8 mouse cellular contexts compared by ENCODE assay signal in genomic region chr1:171346095-171346450, GRCm38 (mm10). TPM values are rescaled to one million over a fixed set of nuclear protein-coding genes. Genes with fewer than 3 reads are reported as not detected.
DNase-seq lines count a peak whose midpoint lies in the region; ATAC-seq lines count a peak whose summit lies in the region.

No protein-coding gene starts in this region.

- peak overlapping the region; percentile 82 for H3K9ac ChIP-seq in lung, embryonic 16.5 days (ENCODE audit: low read length)
- peak overlapping the region; percentile 87 for H3K9ac ChIP-seq in embryonic facial prominence, embryonic 11.5 days (replicated peaks; ENCODE audit: low read length)
- peak overlapping the region; percentile 79 for H3K9ac ChIP-seq in intestine, embryonic 15.5 days
- H3K9ac ChIP-seq in midbrain, embryonic 15.5 days = peak overlapping the region; percentile 78

- H3K4me3 ChIP-seq in lung, embryonic 16.5 days (ENCODE audit: low read length) = peak overlapping the region; percentile 79
- H3K4me3 ChIP-seq in embryonic facial prominence, embryonic 11.5 days (ENCODE audit: low read depth, low read length) = peak overlapping the region; percentile 91
- peak overlapping the region; percentile 75 for H3K4me3 ChIP-seq in intestine, embryonic 15.5 days (replicated peaks)
- peak overlapping the region; percentile 94 for H3K4me3 ChIP-seq in midbrain, embryonic 15.5 days

- ATAC-seq in lung, embryonic 16.5 days (ENCODE audit: low read depth) = no peak
- no peak for ATAC-seq in embryonic facial prominence, embryonic 11.5 days (replicated peaks; ENCODE audit: insufficient number of reproducible peaks, low FRiP score, low TSS enrichment, low read depth)
- peak; percentile 4; the same call in 1 of the 2 replicates for ATAC-seq in intestine, embryonic 15.5 days
- no peak for ATAC-seq in midbrain, embryonic 15.5 days (replicated peaks)

- no peaks in the 10 kb centered on the region for H3K27me3 ChIP-seq in lung, embryonic 16.5 days (ENCODE audit: control insufficient read depth, insufficient read depth, low read depth, low read length)
- no peaks in the 10 kb centered on the region for H3K27me3 ChIP-seq in embryonic facial prominence, embryonic 11.5 days (ENCODE audit: control insufficient read depth, insufficient read depth, low read length)
- no peaks in the 10 kb centered on the region for H3K27me3 ChIP-seq in intestine, embryonic 15.5 days (replicated peaks)
- H3K27me3 ChIP-seq in midbrain, embryonic 15.5 days (replicated peaks) = no peaks in the 10 kb centered on the region

- under 1% methylated on average over 14 of the region's 14 CpGs for WGBS in lung, embryonic 16.5 days
- WGBS in embryonic facial prominence, embryonic 11.5 days = under 1% methylated on average over 14 of the region's 14 CpGs
- under 1% methylated on average over 14 of the region's 14 CpGs for WGBS in intestine, embryonic 15.5 days
- under 1% methylated on average over 14 of the region's 14 CpGs for WGBS in midbrain, embryonic 15.5 days

- peak overlapping the region; percentile 81 for H3K4me2 ChIP-seq in lung, embryonic 16.5 days (ENCODE audit: low read depth, low read length)
- peak overlapping the region; percentile 52 for H3K4me2 ChIP-seq in embryonic facial prominence, embryonic 11.5 days (ENCODE audit: low read depth, low read length)
- peak overlapping the region; percentile 79 for H3K4me2 ChIP-seq in intestine, embryonic 15.5 days (replicated peaks)
- peak overlapping the region; percentile 81 for H3K4me2 ChIP-seq in midbrain, embryonic 15.5 days

- peaks cover 11% of the 10 kb centered on the region for H3K4me1 ChIP-seq in lung, embryonic 16.5 days (replicated peaks; ENCODE audit: control insufficient read depth, insufficient read depth, low read length)
- H3K4me1 ChIP-seq in embryonic facial prominence, embryonic 11.5 days (ENCODE audit: control insufficient read depth, insufficient read depth, low read length) = no peaks in the 10 kb centered on the region
- H3K4me1 ChIP-seq in intestine, embryonic 15.5 days (replicated peaks) = peaks cover 9% of the 10 kb centered on the region; the same call in 1 of the 2 replicates
- peaks cover 38% of the 10 kb centered on the region for H3K4me1 ChIP-seq in midbrain, embryonic 15.5 days

- H3K36me3 ChIP-seq in lung, embryonic 16.5 days (ENCODE audit: control insufficient read depth, insufficient read depth, low read length) = peaks cover 11% of the 10 kb centered on the region; the same call in 1 of the 2 replicates
- H3K36me3 ChIP-seq in embryonic facial prominence, embryonic 11.5 days (replicated peaks; ENCODE audit: control insufficient read depth, insufficient read depth, low read depth, low read length) = peaks cover 5% of the 10 kb centered on the region
- H3K36me3 ChIP-seq in intestine, embryonic 15.5 days = peaks cover 14% of the 10 kb centered on the region
- H3K36me3 ChIP-seq in midbrain, embryonic 15.5 days (replicated peaks) = peaks cover 16% of the 10 kb centered on the region

- H3K9me3 ChIP-seq in lung, embryonic 16.5 days (ENCODE audit: control insufficient read depth, low read length) = peaks cover 4% of the 10 kb centered on the region; the same call in 1 of the 2 replicates
- H3K9me3 ChIP-seq in embryonic facial prominence, embryonic 11.5 days (replicated peaks; ENCODE audit: control insufficient read depth, low read length) = no peaks in the 10 kb centered on the region; the same call in 1 of the 2 replicates
- no peaks in the 10 kb centered on the region for H3K9me3 ChIP-seq in intestine, embryonic 15.5 days
- 0 out of 2 replicates have a peak, but pooled peaks cover 6% of the 10 kb centered on the region for H3K9me3 ChIP-seq in midbrain, embryonic 15.5 days

- no peak overlapping the region; the same call in 1 of the 2 replicates for H3K27ac ChIP-seq in lung, embryonic 16.5 days (ENCODE audit: low read length)
- H3K27ac ChIP-seq in embryonic facial prominence, embryonic 11.5 days (replicated peaks; ENCODE audit: low read depth, low read length) = no peak overlapping the region
- no peak overlapping the region; the same call in 1 of the 2 replicates for H3K27ac ChIP-seq in intestine, embryonic 15.5 days
- peak overlapping the region; percentile 86 for H3K27ac ChIP-seq in midbrain, embryonic 15.5 days

- no peak for DNase-seq in lung, postnatal 4 days
- DNase-seq in embryonic facial prominence, embryonic 11.5 days (ENCODE audit: low spot score) = no peak
- no peak for DNase-seq in urinary bladder, postnatal 14 days (ENCODE audit: low spot score)
- no peak for DNase-seq in thymus, adult 18-20 months
- no peak for DNase-seq in urinary bladder, postnatal 25 days (ENCODE audit: low spot score)

RNA-seq across cellular contexts. Expression of gene Pfdn2, which starts 0.6 kb away (rescaled TPM):
- polyA plus RNA-seq in lung, embryonic 16.5 days (2015; fragmentation: Nextera tagmentation; extraction: Ambion mirVana) = 86.4 and 99.8 TPM in 2 replicates
- polyA plus RNA-seq in embryonic facial prominence, embryonic 11.5 days (2014; fragmentation: Nextera tagmentation; extraction: Ambion mirVana) = 60.7 and 70.1 TPM in 2 replicates
- polyA plus RNA-seq in intestine, embryonic 15.5 days (2015; fragmentation: Nextera tagmentation; extraction: Ambion mirVana) = 96.9 and 104 TPM in 2 replicates
- polyA plus RNA-seq in midbrain, embryonic 15.5 days (2015; fragmentation: Nextera tagmentation; extraction: Ambion mirVana) = 146 and 150 TPM in 2 replicates

RNA-seq across cellular contexts. Expression of gene Nit1, which starts 0.6 kb away (rescaled TPM):
- 43.5 and 44.9 TPM in 2 replicates for polyA plus RNA-seq in lung, embryonic 16.5 days (2015; fragmentation: Nextera tagmentation; extraction: Ambion mirVana)
- polyA plus RNA-seq in embryonic facial prominence, embryonic 11.5 days (2014; fragmentation: Nextera tagmentation; extraction: Ambion mirVana) = 29.8 and 31.5 TPM in 2 replicates
- 43.3 and 47.6 TPM in 2 replicates for polyA plus RNA-seq in intestine, embryonic 15.5 days (2015; fragmentation: Nextera tagmentation; extraction: Ambion mirVana)
- 52.2 and 54.2 TPM in 2 replicates for polyA plus RNA-seq in midbrain, embryonic 15.5 days (2015; fragmentation: Nextera tagmentation; extraction: Ambion mirVana)

RNA-seq across cellular contexts. Expression of gene Klhdc9, which starts 14.5 kb away (rescaled TPM):
- 3.8 and 4.4 TPM in 2 replicates for polyA plus RNA-seq in lung, embryonic 16.5 days (2015; fragmentation: Nextera tagmentation; extraction: Ambion mirVana)
- polyA plus RNA-seq in embryonic facial prominence, embryonic 11.5 days (2014; fragmentation: Nextera tagmentation; extraction: Ambion mirVana) = 1.2 and 1.4 TPM in 2 replicates
- 0.94 and 1.0 TPM in 2 replicates for polyA plus RNA-seq in intestine, embryonic 15.5 days (2015; fragmentation: Nextera tagmentation; extraction: Ambion mirVana)
- 3.3 and 4.5 TPM in 2 replicates for polyA plus RNA-seq in midbrain, embryonic 15.5 days (2015; fragmentation: Nextera tagmentation; extraction: Ambion mirVana)

RNA-seq across cellular contexts. Expression of gene Dedd, which starts 17.1 kb away (rescaled TPM):
- 52.0 and 52.1 TPM in 2 replicates for polyA plus RNA-seq in lung, embryonic 16.5 days (2015; fragmentation: Nextera tagmentation; extraction: Ambion mirVana)
- polyA plus RNA-seq in embryonic facial prominence, embryonic 11.5 days (2014; fragmentation: Nextera tagmentation; extraction: Ambion mirVana) = 51.7 and 56.7 TPM in 2 replicates
- polyA plus RNA-seq in intestine, embryonic 15.5 days (2015; fragmentation: Nextera tagmentation; extraction: Ambion mirVana) = 40.6 and 44.5 TPM in 2 replicates
- polyA plus RNA-seq in midbrain, embryonic 15.5 days (2015; fragmentation: Nextera tagmentation; extraction: Ambion mirVana) = 52.9 and 53.5 TPM in 2 replicates

RNA-seq across cellular contexts. Expression of gene Nectin4, which starts 23.8 kb away (rescaled TPM):
- 7.4 and 9.4 TPM in 2 replicates for polyA plus RNA-seq in lung, embryonic 16.5 days (2015; fragmentation: Nextera tagmentation; extraction: Ambion mirVana)
- polyA plus RNA-seq in embryonic facial prominence, embryonic 11.5 days (2014; fragmentation: Nextera tagmentation; extraction: Ambion mirVana) = 2.4 and 2.5 TPM in 2 replicates
- polyA plus RNA-seq in intestine, embryonic 15.5 days (2015; fragmentation: Nextera tagmentation; extraction: Ambion mirVana) = 3.7 and 3.8 TPM in 2 replicates
- polyA plus RNA-seq in midbrain, embryonic 15.5 days (2015; fragmentation: Nextera tagmentation; extraction: Ambion mirVana) = 3.1 and 3.6 TPM in 2 replicates
